Mouse (Mus musculus): ENCODE results near the gene Smad5. TPM values are rescaled to one million over a fixed set of nuclear protein-coding genes. Genes with fewer than 3 reads are reported as not detected.

The Smad5 gene
- total RNA-seq, 4 experiments from 2014 or later: 49.7 to 68.6 (median 58.2) TPM

DNA sequence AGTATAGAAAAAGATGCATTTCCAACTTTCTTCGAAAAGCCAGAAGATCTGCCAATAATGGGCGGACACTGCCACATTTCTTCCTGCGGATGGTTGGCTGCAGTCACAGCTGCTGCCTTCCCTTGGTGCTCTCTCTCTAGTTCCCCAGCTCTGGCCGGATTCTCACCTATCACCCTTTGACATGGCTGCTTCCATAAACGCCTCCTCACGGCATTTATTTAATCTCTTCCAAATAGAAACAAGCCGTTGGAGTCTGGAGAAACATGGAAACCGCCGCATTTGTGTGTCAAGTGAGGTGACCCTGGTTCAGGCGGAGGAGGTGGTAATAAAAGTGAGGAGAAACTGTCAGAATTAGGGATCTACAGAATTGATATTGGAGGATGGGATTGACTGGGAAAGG, 886 bp upstream of the Smad5 start:
- DNase-seq: no peak

GRCm38 (mm10) chr13:56703222-56703870, 536 bp downstream of the Smad5 start:
- peak; percentile 67 for DNase-seq

DNA sequence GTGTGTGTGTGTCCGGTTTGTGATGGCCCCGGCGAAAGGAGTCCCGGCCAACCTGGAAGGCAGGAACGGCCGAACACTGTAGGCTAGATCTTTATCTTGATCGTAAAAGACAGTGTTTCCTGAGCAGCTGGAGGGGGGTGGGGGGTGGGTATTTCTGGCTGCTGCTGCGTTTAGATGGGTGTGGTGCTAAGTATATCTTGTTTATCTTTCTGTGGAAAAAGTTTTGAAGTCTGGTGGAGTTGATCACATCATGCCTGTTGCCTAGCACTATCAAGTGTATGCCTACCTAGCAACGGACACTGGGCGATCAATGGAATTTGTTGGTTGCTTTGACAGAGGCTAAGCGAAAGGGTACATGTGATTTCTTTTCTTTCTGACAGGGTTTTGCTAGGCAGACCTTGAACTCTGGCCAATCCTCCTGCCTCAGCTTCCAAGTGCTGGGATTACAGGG, 1.1 kb downstream of the Smad5 start:
- peak; percentile 37 for DNase-seq

DNA sequence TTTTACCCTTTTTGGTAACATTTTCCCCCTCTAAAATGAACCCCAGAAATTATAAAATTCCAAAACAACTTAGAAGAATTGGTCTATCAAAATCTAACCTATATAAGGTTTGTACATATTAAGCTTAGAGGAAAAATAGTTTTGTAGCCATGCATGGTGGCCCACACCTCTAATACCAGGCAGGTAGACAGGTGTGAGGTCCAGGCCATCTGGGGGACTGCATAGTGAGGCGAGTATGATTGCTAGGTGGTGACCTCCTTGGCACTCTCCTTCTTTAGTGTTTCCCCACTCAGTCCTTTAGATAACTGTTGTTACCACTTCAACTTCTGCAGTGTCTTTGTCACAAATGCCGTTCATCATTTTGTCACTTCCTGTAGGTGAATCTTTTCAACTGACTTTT, 1.8 kb downstream of the Smad5 start:
- DNase-seq: no peak

DNA sequence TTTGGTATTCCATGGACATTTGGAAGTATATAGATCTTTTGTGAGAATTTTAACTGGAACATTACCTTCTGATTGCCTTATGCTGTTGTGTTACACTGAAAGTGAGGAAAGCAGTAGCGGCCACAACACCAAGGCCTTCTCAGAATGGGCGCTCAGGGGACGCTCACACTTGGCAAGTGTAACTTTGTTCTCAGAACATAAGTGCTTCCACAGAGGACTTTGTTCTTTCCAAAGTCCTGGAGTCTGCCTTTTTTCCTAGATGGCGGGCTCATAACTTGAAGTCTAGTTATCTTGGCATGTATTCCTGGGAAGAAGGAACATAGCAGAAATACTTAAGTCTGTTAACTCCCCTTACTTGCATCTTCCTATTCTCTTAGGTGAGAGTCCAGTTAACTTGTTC, 4.3 kb downstream of the Smad5 start:
- no peak for DNase-seq

- no peak for DNase-seq
Measured at GRCm38 (mm10) chr13:56707606-56708005, 4.8 kb downstream of the Smad5 start.

DNA sequence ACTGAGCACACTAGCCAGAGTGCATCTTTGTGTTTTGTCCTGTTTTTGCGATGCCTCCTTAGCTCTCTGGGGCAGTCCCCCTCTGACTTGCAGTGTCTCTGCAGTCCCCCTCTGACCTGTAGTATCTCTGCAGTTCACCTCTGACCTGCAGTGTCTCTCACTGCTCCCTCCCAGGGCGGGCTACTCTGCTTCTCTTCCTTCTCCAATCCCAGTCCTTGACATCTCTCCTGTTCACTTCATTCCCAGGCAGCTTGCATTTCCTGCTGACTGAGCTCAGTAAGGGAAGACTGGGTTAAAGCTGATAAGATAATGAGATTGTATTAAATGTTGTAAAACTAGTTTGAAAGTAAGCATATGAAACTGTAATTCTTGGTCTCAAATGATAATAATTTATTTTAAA, 7.8 kb downstream of the Smad5 start:
- DNase-seq: no peak

- DNase-seq: no peak
Measured at GRCm38 (mm10) chr13:56712221-56712620, 9.4 kb downstream of the Smad5 start.

DNA sequence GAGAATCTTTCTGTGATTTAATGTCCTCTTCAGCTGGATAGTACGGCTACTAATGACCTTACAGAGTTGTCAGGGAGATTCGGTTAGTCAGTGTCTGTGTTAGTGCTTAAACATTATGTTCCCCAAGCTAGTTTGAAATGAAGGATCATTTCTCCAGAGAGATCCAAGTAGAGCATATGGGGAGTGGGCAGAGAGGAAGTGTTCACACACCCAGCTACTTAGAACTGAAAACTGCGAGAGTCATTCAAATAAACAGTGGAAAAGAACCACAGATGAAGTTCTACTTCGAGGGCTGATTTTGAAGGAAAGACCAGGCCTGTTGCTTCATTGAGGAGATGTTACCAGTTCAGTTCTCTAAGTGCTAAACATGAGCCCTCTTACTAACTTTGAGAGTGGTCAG, 23.7 kb downstream of the Smad5 start:
- no peak for DNase-seq

DNA sequence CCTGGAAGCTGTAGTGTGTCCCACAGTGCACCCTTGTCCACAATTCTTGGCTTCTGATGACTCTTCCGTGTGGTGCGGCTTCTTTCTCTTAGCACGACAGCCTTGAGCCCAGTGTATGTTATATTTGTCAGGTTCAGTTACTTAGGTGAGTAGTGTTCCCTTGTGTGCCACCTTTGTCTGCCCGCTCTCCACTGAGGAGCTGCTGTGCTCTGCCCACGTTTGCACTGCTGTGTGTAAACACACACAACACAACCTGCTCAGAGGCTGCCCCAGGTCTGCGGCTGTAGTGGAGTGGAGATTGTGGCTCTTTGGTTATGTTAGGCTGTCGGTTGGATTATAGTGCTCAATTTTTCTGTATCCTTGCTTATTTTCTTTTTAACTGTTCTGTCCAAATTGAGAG, 26.2 kb downstream of the Smad5 start:
- DNase-seq: no peak

DNA sequence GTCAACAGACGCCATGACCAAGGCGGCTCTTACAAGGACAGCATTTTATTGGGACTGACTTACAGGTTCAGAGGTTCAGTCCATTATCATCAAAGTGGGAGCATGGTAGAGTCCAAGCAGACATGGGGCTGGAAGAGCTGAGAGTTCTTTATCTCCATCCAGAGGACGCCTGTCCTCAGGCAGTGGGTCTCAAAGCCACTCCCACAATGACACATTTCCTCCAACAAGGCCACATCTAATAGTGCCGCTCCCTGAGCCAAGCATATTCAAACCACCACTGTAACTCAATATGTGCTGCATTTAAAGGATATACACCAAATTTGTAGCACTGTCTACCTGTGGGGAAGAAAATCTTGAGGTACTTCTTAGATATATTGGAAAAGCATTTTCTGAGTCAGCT, 31.8 kb downstream of the Smad5 start:
- DNase-seq: peak; percentile 35

GRCm38 (mm10) chr13:56735212-56735875, 32.5 kb downstream of the Smad5 start:
- DNase-seq: peak; percentile 23

DNA sequence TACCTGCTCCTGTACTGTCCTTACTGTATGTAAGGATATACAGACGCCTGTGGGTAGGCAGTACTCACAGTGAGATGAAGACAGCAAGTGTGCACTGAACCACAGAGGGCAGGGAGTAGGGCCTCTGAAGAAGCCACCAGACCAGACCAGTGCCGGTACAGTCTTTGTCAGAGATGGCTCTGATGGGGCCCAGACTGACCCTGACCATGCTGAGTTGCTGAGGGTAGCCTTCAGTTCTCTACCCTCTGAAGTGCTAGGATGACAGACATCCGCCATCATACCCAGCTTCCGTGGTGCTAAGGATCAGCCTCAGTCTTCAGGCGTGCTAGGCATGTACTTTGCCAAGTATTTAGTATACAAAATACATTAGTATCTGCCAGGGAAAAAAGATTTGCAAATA, 36.7 kb downstream of the Smad5 start:
- DNase-seq: no peak

DNA sequence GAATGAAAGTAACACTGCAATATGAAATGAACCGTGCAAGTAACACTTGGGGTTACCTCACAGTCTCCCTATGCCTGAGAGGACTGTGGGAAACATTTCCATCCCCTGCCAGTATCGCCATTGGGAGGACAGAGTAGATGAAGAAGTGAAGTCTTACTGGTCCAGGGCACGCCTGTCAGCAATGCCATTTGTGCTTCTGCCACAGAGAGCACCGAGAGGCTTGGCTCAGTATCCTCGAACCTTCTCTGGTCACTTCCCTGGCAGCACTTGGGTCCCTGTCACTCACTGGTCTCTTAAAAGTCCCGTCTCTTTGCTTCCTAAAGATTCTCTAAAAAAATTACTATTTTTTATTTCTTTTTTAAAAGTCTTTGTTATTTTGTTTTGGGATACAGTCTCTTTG, 37.7 kb downstream of the Smad5 start:
- DNase-seq: no peak

DNA sequence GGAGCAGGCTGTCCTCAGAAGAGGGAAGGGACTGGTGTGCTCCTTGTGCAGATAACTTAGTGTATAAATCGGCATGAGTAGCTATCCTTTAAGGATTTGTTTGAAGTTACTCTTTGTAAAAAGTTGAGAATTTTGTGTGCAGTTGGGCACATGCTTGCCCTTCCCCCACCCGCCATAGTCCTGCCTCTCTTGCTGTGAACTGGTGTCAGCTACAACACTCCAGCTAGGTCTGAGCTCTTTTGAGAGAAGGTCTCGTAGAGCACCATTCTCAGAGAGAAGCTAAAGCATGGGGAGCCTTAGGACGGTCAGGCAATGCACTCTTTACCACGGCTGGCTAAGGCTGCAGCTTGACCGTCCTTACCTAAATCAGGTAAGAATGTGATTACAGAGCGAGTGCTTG, 38.9 kb downstream of the Smad5 start:
- DNase-seq: no peak

DNA sequence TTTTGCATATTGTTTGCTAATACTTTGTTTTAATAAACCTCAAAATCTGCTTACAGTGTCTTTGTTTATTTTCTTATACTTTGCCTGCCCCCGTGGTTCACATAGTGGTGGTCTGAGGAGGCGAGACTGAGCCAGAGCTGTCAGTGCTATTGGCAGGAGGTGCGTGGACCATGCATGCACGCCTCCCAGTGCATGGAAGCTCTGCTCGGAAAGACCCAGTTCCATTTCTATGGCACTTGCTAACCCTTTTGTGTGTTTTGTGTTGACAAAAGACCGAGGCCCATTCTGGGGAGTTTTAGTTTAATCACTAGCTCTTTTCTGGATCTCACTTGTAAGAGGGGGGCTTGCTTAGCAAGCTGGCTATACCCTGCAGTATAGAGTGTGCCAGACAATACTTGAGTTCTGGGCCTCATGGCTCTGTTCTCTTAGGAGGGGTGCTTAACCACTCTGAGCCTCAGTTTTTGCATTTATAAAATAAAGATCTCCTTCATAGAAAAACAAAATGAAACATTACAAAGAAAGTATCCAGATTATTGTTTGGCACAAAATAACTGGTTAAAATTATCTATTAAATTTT, 39.6 kb downstream of the Smad5 start:
- no peak for DNase-seq

GRCm38 (mm10) chr13:56746739-56747532, 44.1 kb downstream of the Smad5 start:
- DNase-seq: no peak

- DNase-seq: no peak
Measured at GRCm38 (mm10) chr13:56747554-56747953, 44.7 kb downstream of the Smad5 start.

- DNase-seq: no peak
Measured at GRCm38 (mm10) chr13:56749377-56749776, 46.6 kb downstream of the Smad5 start.

DNA sequence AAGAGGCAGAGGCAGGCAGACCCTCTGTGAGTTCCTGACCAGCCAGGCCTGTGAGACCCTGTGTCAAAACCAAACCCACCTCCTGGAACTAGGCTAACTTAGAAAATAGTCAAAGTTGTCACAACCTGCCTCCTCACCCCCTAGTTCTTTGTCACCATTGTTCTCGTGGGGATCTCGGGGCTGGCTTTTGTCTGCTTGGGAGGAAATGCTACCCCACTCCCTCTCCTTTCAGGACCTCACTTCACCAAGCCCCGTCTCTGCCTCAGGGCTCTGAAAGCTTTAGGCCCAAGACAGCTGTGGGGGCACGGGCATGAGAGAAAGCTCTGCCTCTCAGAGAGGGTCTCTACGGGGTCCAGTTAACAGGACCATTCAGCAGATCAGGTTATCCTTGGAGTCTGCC, 49.0 kb downstream of the Smad5 start:
- DNase-seq: no peak

DNA sequence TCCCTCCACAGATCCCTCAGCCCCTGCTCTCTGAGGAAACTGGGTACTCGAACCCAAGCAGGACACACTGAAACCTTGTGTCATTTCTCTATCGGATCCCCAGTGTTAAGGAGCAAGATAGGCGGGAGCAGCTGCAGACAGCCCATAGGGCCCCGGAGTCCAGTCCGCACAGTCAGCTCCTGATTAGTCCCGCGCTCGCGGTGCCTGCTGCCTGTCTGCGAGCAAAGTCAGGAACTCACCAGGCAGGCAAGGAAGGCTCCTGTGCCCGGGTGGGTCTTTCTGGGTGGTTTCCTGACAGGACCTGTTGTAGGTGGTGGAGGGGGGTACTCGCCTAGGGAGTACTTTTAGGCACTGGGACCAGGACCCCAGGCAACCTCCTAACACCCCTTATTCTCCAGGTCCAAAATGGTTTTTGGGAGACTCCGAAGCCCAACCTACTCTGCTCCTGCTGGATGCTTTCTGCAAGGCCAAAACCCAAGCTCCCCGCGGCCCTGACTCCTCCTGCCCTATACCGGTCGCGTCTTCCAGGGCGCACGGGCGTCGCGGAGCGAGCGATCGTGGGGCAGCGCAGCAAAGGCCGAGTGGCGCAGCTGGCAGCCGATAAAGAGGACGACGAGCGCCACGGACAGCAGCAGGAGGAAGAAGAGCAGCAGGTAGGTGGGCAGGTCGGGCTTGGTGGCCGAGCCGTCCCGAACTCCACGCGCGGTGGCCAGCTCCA, 49.8 kb downstream of the Smad5 start:
- DNase-seq: no peak

GRCm38 (mm10) chr13:56753192-56753951, 50.6 kb downstream of the Smad5 start, which contains the start of gene Gm45623:
TSS of gene Gm45623 (minus strand) at chr13:56753827.
- DNase-seq: no peak
